Mouse (Mus musculus): Measurements from ENCODE around the gene Trim15. TPM values are rescaled to one million over a fixed set of nuclear protein-coding genes. Genes with fewer than 3 reads are reported as not detected.

Gene Trim15
- total and polyA plus RNA-seq, 3 experiments: 0.07 TPM; not detected in 2

GRCm38 (mm10) chr17:36883350-36883749 is 16.3 kb upstream of the Trim15 start:
- Histone ChIP-seq H3K36me3 (ENCODE audit: control insufficient read depth in 1 of 2, insufficient read depth in 2 of 2, low read length in 2 of 2) (peaks cover 0 to 4% of the 10 kb centered on the region in 2 experiments; a peak in 2 of 4 replicates), H3K79me2 (ENCODE audit: control insufficient read depth, insufficient read depth, low read length, poor library complexity) (no peaks in the 10 kb centered on the region), H3K9ac (ENCODE audit: control insufficient read depth, low read depth, low read length, poor library complexity, severe bottlenecking) (no peak overlapping the region), H3K9me3 (replicated peaks; ENCODE audit: insufficient read depth, low read length) (no peaks in the 10 kb centered on the region), H3K4me1 (ENCODE audit: control insufficient read depth in 1 of 2, insufficient read depth in 2 of 2, low read length in 2 of 2) (peaks cover 0 to 2% of the 10 kb centered on the region in 2 experiments; a peak in 1 of 4 replicates), H3K4me3 (ENCODE audit: control insufficient read depth in 1 of 2, insufficient read depth in 1 of 2, low read depth in 2 of 2, low read length in 2 of 2) (no peak overlapping the region), H3K27ac (ENCODE audit: control insufficient read depth, low read depth, low read length) (no peak overlapping the region), H3K27me3 (ENCODE audit: control insufficient read depth in 1 of 2, insufficient read depth in 2 of 2, low read length in 2 of 2) (no peaks in the 10 kb centered on the region)
- no peak for DNase-seq (ENCODE audit: low read depth, low spot score)
- TF ChIP-seq EP300 (IDR thresholded peaks at IDR 0.05; ENCODE audit: low read depth in 1 of 2, low read length in 2 of 2) (no peak), MYB (IDR thresholded peaks at IDR 0.05; ENCODE audit: low read depth, low read length) (no peak), POLR2A (IDR thresholded peaks at IDR 0.05; ENCODE audit: control insufficient read depth in 1 of 2, insufficient read depth in 1 of 2, low read depth in 1 of 2, low read length in 2 of 2, poor library complexity in 1 of 2) (no peak), KAT2A (conservative IDR thresholded peaks at IDR 0.05; ENCODE audit: low read depth, low read length) (no peak), USF2 (IDR thresholded peaks at IDR 0.05; ENCODE audit: borderline replicate concordance in 1 of 2, insufficient read depth in 1 of 2, low read depth in 1 of 2, low read length in 2 of 2) (no peak), MXI1 (IDR thresholded peaks at IDR 0.05; ENCODE audit: low read depth, low read length) (no peak), TAL1 (IDR thresholded peaks at IDR 0.05; ENCODE audit: low read length) (no peak), NRF1 (IDR thresholded peaks at IDR 0.05; ENCODE audit: insufficient read depth, low read depth, low read length, poor library complexity, severe bottlenecking) (no peak), POLR2AphosphoS5 (IDR thresholded peaks at IDR 0.05; ENCODE audit: borderline replicate concordance, low read depth, low read length) (no peak), USF1 (IDR thresholded peaks at IDR 0.05; ENCODE audit: low read depth, low read length) (no peak), ZKSCAN1 (IDR thresholded peaks at IDR 0.05; ENCODE audit: low read depth, low read length) (no peak), ELF1 (IDR thresholded peaks at IDR 0.05; ENCODE audit: low read depth, low read length) (no peak), NELFE (IDR thresholded peaks at IDR 0.05; ENCODE audit: low read depth, low read length) (no peak), HCFC1 (IDR thresholded peaks at IDR 0.05; ENCODE audit: low read depth, low read length) (no peak)

DNA sequence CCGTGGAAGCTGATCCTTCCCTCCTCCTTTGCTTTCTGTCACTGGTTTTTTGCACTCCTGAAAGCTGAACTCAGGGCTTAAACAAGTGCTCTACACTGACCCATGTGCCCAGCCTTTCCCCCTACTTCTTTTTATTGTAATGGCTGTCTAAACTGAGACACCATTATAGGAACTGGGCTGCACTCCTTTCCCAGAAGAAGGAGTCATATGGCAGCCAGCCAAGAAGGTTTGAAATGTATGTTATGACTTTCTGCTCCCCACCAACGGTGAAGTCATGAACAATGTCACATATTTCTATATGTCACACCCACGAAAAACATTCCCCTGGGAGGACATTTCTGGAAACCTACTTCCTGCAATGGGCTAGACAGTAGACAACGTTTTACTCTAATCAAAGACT is 7.6 kb upstream of the Trim15 start:
- no peak overlapping the region for H3K4me3 ChIP-seq (ENCODE audit: control insufficient read depth in 1 of 2, insufficient read depth in 1 of 2, low read depth in 2 of 2, low read length in 2 of 2)
- TF ChIP-seq SMC3 (IDR thresholded peaks at IDR 0.05; ENCODE audit: low read depth, low read length): no peak
- no peak for DNase-seq (ENCODE audit: low read depth, low spot score)
- no peaks in the 10 kb centered on the region for H3K27me3 ChIP-seq (ENCODE audit: control insufficient read depth in 1 of 2, insufficient read depth in 2 of 2, low read length in 2 of 2)
- peaks cover 6% of the 10 kb centered on the region for H3K79me2 ChIP-seq (ENCODE audit: control insufficient read depth, insufficient read depth, low read length, poor library complexity)
- H3K9ac ChIP-seq (ENCODE audit: control insufficient read depth, low read depth, low read length, poor library complexity, severe bottlenecking): no peak overlapping the region
- H3K36me3 ChIP-seq (ENCODE audit: control insufficient read depth in 1 of 2, insufficient read depth in 2 of 2, low read length in 2 of 2): peaks cover 0 to 2% of the 10 kb centered on the region in 2 experiments; a peak in 3 of 4 replicates
- no peaks in the 10 kb centered on the region for H3K4me1 ChIP-seq (ENCODE audit: control insufficient read depth in 1 of 2, insufficient read depth in 2 of 2, low read length in 2 of 2)
- H3K9me3 ChIP-seq (replicated peaks; ENCODE audit: insufficient read depth, low read length): no peaks in the 10 kb centered on the region
- H3K27ac ChIP-seq (ENCODE audit: control insufficient read depth, low read depth, low read length): no peak overlapping the region
